ENCODE assay signal across 35 mouse cellular contexts in genomic region chr11:32835022-32835421, GRCm38 (mm10). TPM values are rescaled to one million over a fixed set of nuclear protein-coding genes. Genes with fewer than 3 reads are reported as not detected.
A peak's percentile ranks its signal among the peaks of the same experiment; 100 is the strongest.
DNase-seq lines count a peak whose midpoint lies in the region; ATAC-seq and TF ChIP-seq lines count a peak whose summit lies in the region.
"Had no signal": no experiment of that assay in that cellular context is flagged by ENCODE, and none has a peak within 500 bp of the region (broad histone marks: within the 10 kb centered on the region; RNA-seq: fewer than 3 reads in every experiment).

No protein-coding gene starts in this region.

- H3K4me3 ChIP-seq in kidney, postnatal 0 days (replicated peaks; ENCODE audit: low read depth, low read length): no peak overlapping the region
- H3K4me3 ChIP-seq in lung, postnatal 0 days (ENCODE audit: low read depth, low read length): no peak overlapping the region
- H3K4me3 ChIP-seq: embryonic facial prominence, embryonic 15.5 days; forebrain, embryonic 12.5 days; heart, adult 2 months; heart, embryonic 12.5 days; hindbrain, embryonic 13.5 days; left cerebral cortex, adult 2 months; liver, embryonic 15.5 days; stomach, embryonic 15.5 days had no signal

- no peak for TF ChIP-seq EP300 in lung, postnatal 0 days (IDR thresholded peaks at IDR 0.05)

- H3K4me2 ChIP-seq in kidney, postnatal 0 days (ENCODE audit: low read length): no peak overlapping the region
- no peak overlapping the region for H3K4me2 ChIP-seq in lung, postnatal 0 days (replicated peaks; ENCODE audit: low read depth, low read length)
- H3K4me2 ChIP-seq: embryonic facial prominence, embryonic 15.5 days; forebrain, embryonic 12.5 days; heart, embryonic 12.5 days; hindbrain, embryonic 13.5 days; liver, embryonic 15.5 days; lung, embryonic 14.5 days; midbrain, embryonic 11.5 days; stomach, embryonic 15.5 days had no signal

- no peaks in the 10 kb centered on the region for H3K9me3 ChIP-seq in kidney, postnatal 0 days (replicated peaks; ENCODE audit: low read length)
- H3K9me3 ChIP-seq in lung, postnatal 0 days (ENCODE audit: low read length): no peaks in the 10 kb centered on the region
- H3K9me3 ChIP-seq: embryonic facial prominence, embryonic 15.5 days; forebrain, embryonic 12.5 days; G1E; heart, embryonic 12.5 days; hindbrain, embryonic 13.5 days; liver, embryonic 15.5 days; stomach, embryonic 15.5 days had no signal

- no peak overlapping the region for H3K27ac ChIP-seq in kidney, postnatal 0 days
- H3K27ac ChIP-seq in lung, postnatal 0 days (ENCODE audit: low read length): no peak overlapping the region
- H3K27ac ChIP-seq: embryonic facial prominence, embryonic 15.5 days; forebrain, embryonic 12.5 days; heart, adult 2 months; hindbrain, embryonic 13.5 days; left cerebral cortex, adult 2 months; liver, embryonic 15.5 days; stomach, embryonic 15.5 days had no signal

- peak; percentile 16 for DNase-seq in embryo, embryonic 11 days
- DNase-seq in embryo, embryonic 10.5 days (ENCODE audit: low spot score): no peak
- DNase-seq in kidney, postnatal 0 days (ENCODE audit: low spot score): peak; percentile 52
- DNase-seq in kidney, adult 8-10 months: no peak
- DNase-seq in ZHBTc4 (ENCODE audit: low read depth, low spot score): peak; percentile 88
- DNase-seq in T-cell, adult 2 months (ENCODE audit: low spot score): no peak
- DNase-seq in lung, postnatal 0 days (ENCODE audit: low spot score): no peak
- DNase-seq: adrenal gland, adult 2 months; cerebellum, adult 2 months; cerebellum, postnatal 14 days; heart, adult 2 months; heart, postnatal 4 days; kidney, postnatal 10 days; lung, embryonic 14.5 days; right cerebral cortex, postnatal 25 days; thymus, postnatal 14 days had no signal

- H3K4me1 ChIP-seq in kidney, postnatal 0 days (replicated peaks; ENCODE audit: insufficient read depth, low read length): 0 out of 2 replicates have a peak, but pooled peaks cover 8% of the 10 kb centered on the region
- H3K4me1 ChIP-seq in lung, postnatal 0 days (ENCODE audit: insufficient read depth, low read depth, low read length): no peaks in the 10 kb centered on the region
- H3K4me1 ChIP-seq: embryonic facial prominence, embryonic 15.5 days; forebrain, embryonic 12.5 days; heart, embryonic 12.5 days; stomach, embryonic 15.5 days had no signal

- ATAC-seq in kidney, postnatal 0 days (replicated peaks; ENCODE audit: low FRiP score, low read depth): peak; percentile 52; the same call in 1 of the 2 replicates
- ATAC-seq in cerebellum, adult (ENCODE audit: insufficient number of reproducible peaks, low FRiP score, low TSS enrichment): no peak
- ATAC-seq in lung, postnatal 0 days: no peak
- ATAC-seq: activated CD4-positive, CD25-positive, alpha-beta regulatory T cell, adult 4 months; intestine, embryonic 16.5 days; midbrain, embryonic 16.5 days had no signal

- 18% methylated on average over 8 of the region's 8 CpGs for WGBS in kidney, postnatal 0 days
- WGBS in lung, postnatal 0 days: 25% methylated on average over 8 of the region's 8 CpGs

- TF ChIP-seq CTCF in kidney, postnatal 0 days (IDR thresholded peaks at IDR 0.05; ENCODE audit: low read depth): no peak
- no peak for TF ChIP-seq CTCF in lung, postnatal 0 days (IDR thresholded peaks at IDR 0.05)

- no peak overlapping the region for H3K9ac ChIP-seq in kidney, postnatal 0 days (ENCODE audit: low read depth, low read length)
- no peak overlapping the region for H3K9ac ChIP-seq in lung, postnatal 0 days (replicated peaks; ENCODE audit: low read depth)
- H3K9ac ChIP-seq: embryonic facial prominence, embryonic 15.5 days; forebrain, embryonic 12.5 days; heart, embryonic 12.5 days; hindbrain, embryonic 13.5 days; liver, embryonic 15.5 days; lung, embryonic 14.5 days; stomach, embryonic 15.5 days had no signal

- H3K36me3 ChIP-seq in kidney, postnatal 0 days (ENCODE audit: insufficient read depth, low read length): no peaks in the 10 kb centered on the region
- H3K36me3 ChIP-seq in lung, postnatal 0 days (ENCODE audit: insufficient read depth, low read length): no peaks in the 10 kb centered on the region
- H3K36me3 ChIP-seq: embryonic facial prominence, embryonic 15.5 days; forebrain, embryonic 12.5 days; G1E; heart, embryonic 12.5 days; hindbrain, embryonic 13.5 days; liver, embryonic 15.5 days; stomach, embryonic 15.5 days had no signal

- H3K27me3 ChIP-seq in kidney, postnatal 0 days (ENCODE audit: insufficient read depth, low read length): no peaks in the 10 kb centered on the region
- H3K27me3 ChIP-seq in lung, postnatal 0 days (replicated peaks; ENCODE audit: insufficient read depth, low read length): no peaks in the 10 kb centered on the region
- H3K27me3 ChIP-seq: hindbrain, embryonic 13.5 days; liver, embryonic 15.5 days; stomach, embryonic 15.5 days had no signal

RNA-seq across cellular contexts. Expression of gene Smim23, which starts 10.6 kb away (rescaled TPM):
- not detected in 2 replicates for polyA plus RNA-seq in kidney, postnatal 0 days (2015; fragmentation: Nextera tagmentation; extraction: Ambion mirVana)
- not detected in 2 replicates for polyA plus RNA-seq in lung, postnatal 0 days (2015; fragmentation: Nextera tagmentation; extraction: Ambion mirVana)
- polyA plus RNA-seq: activated CD4-positive, CD25-positive, alpha-beta regulatory T cell, adult 4 months; adrenal gland, adult 2 months; brain, embryonic 14.5 days; cerebellum, adult 2 months; cortical plate, adult 2 months; embryonic facial prominence, embryonic 15.5 days; forebrain, embryonic 12.5 days; G1E; heart, adult 2 months; heart, embryonic 12.5 days; heart, postnatal 0 days; hindbrain, embryonic 13.5 days; intestine, embryonic 16.5 days; liver, adult 2 months; liver, embryonic 15.5 days; lung, embryonic 14.5 days; midbrain, embryonic 11.5 days; midbrain, embryonic 16.5 days; neural tube, embryonic 11.5 days; stomach, embryonic 15.5 days; urinary bladder, adult 2 months had no signal

Comparison
In these comparisons a context has a peak if more than half of its experiments do, and no peak if none do; other contexts are left out.
1. DNase-seq: peak in embryo, embryonic 11 days (single experiment), kidney, postnatal 0 days (single experiment) and ZHBTc4 (single experiment); none in embryo, embryonic 10.5 days (single experiment), kidney, adult 8-10 months (0 of 2), T-cell, adult 2 months (single experiment) and lung, postnatal 0 days (single experiment).